Mouse (Mus musculus) forebrain, embryonic 15.5 days (tissue): ENCODE data around the gene Auts2. TPM values are rescaled to one million over a fixed set of nuclear protein-coding genes. Genes with fewer than 3 reads are reported as not detected.
A peak's percentile ranks its signal among the peaks of the same experiment; 100 is the strongest.

Experiments used
- ATAC-seq: fragments of 200-750 bp; cut with Nextera tagmentation; replicated peaks from 2 replicates; pipeline ENCODE4 v1.8.0; 2017; ENCODE audit warnings: mild to moderate bottlenecking, moderate TSS enrichment, moderate library complexity
- H3K27ac ChIP-seq: fragments of 300-500 bp; sonication (generic); replicated peaks from 2 replicates; pipeline ENCODE4 v1.5.1; 2015; ENCODE audit warnings: mild to moderate bottlenecking, inconsistent platforms
- H3K27me3 ChIP-seq: fragments of 300-500 bp; sonication (generic); 2 replicates; pipeline ENCODE4 v1.6.1; 2015; ENCODE audit warnings: inconsistent platforms
- H3K36me3 ChIP-seq: fragments of 300-500 bp; sonication (generic); 2 replicates; pipeline ENCODE4 v1.6.1; 2015; ENCODE audit warnings: mild to moderate bottlenecking, inconsistent platforms
- H3K4me1 ChIP-seq: fragments of 300-500 bp; sonication (generic); 2 replicates; pipeline ENCODE4 v1.6.1; 2015; ENCODE audit warnings: inconsistent platforms
- H3K4me2 ChIP-seq: fragments of 300-500 bp; sonication (generic); replicated peaks from 2 replicates; pipeline ENCODE4 v1.6.1; 2015; ENCODE audit warnings: mild to moderate bottlenecking, inconsistent platforms
- H3K4me3 ChIP-seq: fragments of 300-500 bp; sonication (generic); 2 replicates; pipeline ENCODE4 v1.5.1; 2015; ENCODE audit warnings: mild to moderate bottlenecking, inconsistent platforms
- H3K9ac ChIP-seq: fragments of 300-500 bp; sonication (generic); replicated peaks from 2 replicates; pipeline ENCODE4 v1.6.1; 2015; ENCODE audit warnings: mild to moderate bottlenecking, inconsistent platforms
- H3K9me3 ChIP-seq: fragments of 300-500 bp; sonication (generic); 2 replicates; pipeline ENCODE4 v1.6.1; 2016; ENCODE audit warnings: inconsistent platforms
- WGBS: fragments of 180-500 bp; shearing (Covaris S2); methylation state at CpG from one replicate; pipeline ENCODE4 v1.1.7; 2015; ENCODE audit warnings: mixed read lengths; 5-methylcytosine and 5-hydroxymethylcytosine counted together
- polyA plus RNA-seq: library from polyadenylated mRNA; unstranded; fragments of >200 nt; fragmentation: Nextera tagmentation; extraction: Ambion mirVana; gene quantifications from 2 replicates; pipeline ENCODE4 v1.2.1, GENCODE M21; 2015

Gene Auts2
- polyA plus RNA-seq, 1 experiment from 2014 or later: 94.3 TPM

- under 1% methylated on average over 60 of the region's 68 CpGs for WGBS
- H3K4me1 ChIP-seq: peaks cover 30% of the 10 kb centered on the region
- no peaks in the 10 kb centered on the region for H3K36me3 ChIP-seq
- peak; percentile 86 for ATAC-seq
- H3K27me3 ChIP-seq: no peaks in the 10 kb centered on the region
- peak overlapping the region; percentile 99 for H3K27ac ChIP-seq
- peak overlapping the region; percentile 73 for H3K4me2 ChIP-seq
- peak overlapping the region; percentile 57 for H3K4me3 ChIP-seq
- H3K9me3 ChIP-seq: no peaks in the 10 kb centered on the region
- peak overlapping the region; percentile 87 for H3K9ac ChIP-seq
Measured at GRCm38 (mm10) chr5:131538311-131538915, 1004.7 kb downstream of the Auts2 start.

- H3K4me2 ChIP-seq: peak overlapping the region; percentile 73
- H3K4me3 ChIP-seq: peak overlapping the region; percentile 57
- H3K36me3 ChIP-seq: 0 out of 2 replicates have a peak, but pooled peaks cover 2% of the 10 kb centered on the region
- ATAC-seq: peak; percentile 81
- peak overlapping the region; percentile 99 for H3K27ac ChIP-seq
- peaks cover 36% of the 10 kb centered on the region for H3K4me1 ChIP-seq
- peak overlapping the region; percentile 87 for H3K9ac ChIP-seq
- under 1% methylated on average over 43 of the region's 48 CpGs for WGBS
- no peaks in the 10 kb centered on the region for H3K9me3 ChIP-seq
- no peaks in the 10 kb centered on the region for H3K27me3 ChIP-seq
Measured at GRCm38 (mm10) chr5:131537831-131538310, 1005.3 kb downstream of the Auts2 start.

- Histone ChIP-seq H3K4me3 (peak overlapping the region; percentile 57), H3K27me3 (no peaks in the 10 kb centered on the region), H3K27ac (peak overlapping the region; percentile 99), H3K4me2 (peak overlapping the region; percentile 73), H3K4me1 (peaks cover 41% of the 10 kb centered on the region), H3K9me3 (no peaks in the 10 kb centered on the region), H3K9ac (peak overlapping the region; percentile 87), H3K36me3 (0 out of 2 replicates have a peak, but pooled peaks cover 2% of the 10 kb centered on the region)
- WGBS: under 1% methylated on average over 42 of the region's 44 CpGs
- ATAC-seq: peak; percentile 59
Measured at GRCm38 (mm10) chr5:131537155-131537830, 1005.9 kb downstream of the Auts2 start.

- no peak for ATAC-seq
- Histone ChIP-seq H3K27me3 (no peaks in the 10 kb centered on the region), H3K4me3 (peak overlapping the region; percentile 57), H3K9ac (peak overlapping the region; percentile 87), H3K4me1 (peaks cover 57% of the 10 kb centered on the region), H3K36me3 (0 out of 2 replicates have a peak, but pooled peaks cover 2% of the 10 kb centered on the region), H3K4me2 (peak overlapping the region; percentile 73), H3K27ac (peak overlapping the region; percentile 99), H3K9me3 (no peaks in the 10 kb centered on the region)
- WGBS: 6% methylated on average over 6 of the region's 6 CpGs
Measured at GRCm38 (mm10) chr5:131535752-131536151, 1007.4 kb downstream of the Auts2 start.

GRCm38 (mm10) chr5:131533815-131534214 lies 1009.3 kb downstream of the Auts2 start:
- Histone ChIP-seq H3K4me1 (peaks cover 70% of the 10 kb centered on the region), H3K4me3 (peak overlapping the region; percentile 38), H3K9ac (peak overlapping the region; percentile 43), H3K9me3 (no peaks in the 10 kb centered on the region), H3K36me3 (0 out of 2 replicates have a peak, but pooled peaks cover 5% of the 10 kb centered on the region), H3K4me2 (peak overlapping the region; percentile 52), H3K27me3 (no peaks in the 10 kb centered on the region), H3K27ac (peak overlapping the region; percentile 47)
- WGBS: 10% methylated on average over 3 of the region's 3 CpGs
- no peak for ATAC-seq

GRCm38 (mm10) chr5:131531744-131532552 lies 1011.2 kb downstream of the Auts2 start:
- peaks cover 86% of the 10 kb centered on the region for H3K4me1 ChIP-seq
- WGBS: 8% methylated on average over 15 of the region's 15 CpGs
- peak overlapping the region; percentile 51 for H3K27ac ChIP-seq

GRCm38 (mm10) chr5:131530828-131531227 lies 1012.3 kb downstream of the Auts2 start:
- peak; percentile 52 for ATAC-seq
- no peak overlapping the region for H3K9ac ChIP-seq
- H3K36me3 ChIP-seq: 0 out of 2 replicates have a peak, but pooled peaks cover 5% of the 10 kb centered on the region
- H3K27ac ChIP-seq: peak overlapping the region; percentile 51
- peak overlapping the region; percentile 52 for H3K4me2 ChIP-seq
- no peaks in the 10 kb centered on the region for H3K9me3 ChIP-seq
- peak overlapping the region; percentile 39 for H3K4me3 ChIP-seq
- WGBS: 14% methylated on average over 2 of the region's 2 CpGs
- peaks cover 93% of the 10 kb centered on the region for H3K4me1 ChIP-seq
- H3K27me3 ChIP-seq: no peaks in the 10 kb centered on the region

More at GRCm38 (mm10) chr5:131531744-131532552, 1011.2 kb downstream of the Auts2 start:
- peak; percentile 65 for ATAC-seq
- Histone ChIP-seq H3K9me3 (no peaks in the 10 kb centered on the region), H3K36me3 (0 out of 2 replicates have a peak, but pooled peaks cover 5% of the 10 kb centered on the region), H3K9ac (peak overlapping the region; percentile 45), H3K4me3 (peak overlapping the region; percentile 39), H3K27me3 (no peaks in the 10 kb centered on the region), H3K4me2 (peak overlapping the region; percentile 52)

- peaks cover 84% of the 10 kb centered on the region for H3K4me1 ChIP-seq
- H3K36me3 ChIP-seq: 0 out of 2 replicates have a peak, but pooled peaks cover 3% of the 10 kb centered on the region
- no peak for ATAC-seq
- H3K27ac ChIP-seq: peak overlapping the region; percentile 36
- 19% methylated on average over 3 of the region's 3 CpGs for whole genome bisulfite sequencing
- no peak overlapping the region for H3K4me2 ChIP-seq
- no peak overlapping the region for H3K4me3 ChIP-seq
- H3K9me3 ChIP-seq: no peaks in the 10 kb centered on the region
- no peaks in the 10 kb centered on the region for H3K27me3 ChIP-seq
- H3K9ac ChIP-seq: no peak overlapping the region
Measured at GRCm38 (mm10) chr5:131526666-131527065, 1016.5 kb downstream of the Auts2 start.

- 0 out of 2 replicates have a peak, but pooled peaks have one; percentile 23 for ATAC-seq
- no peaks in the 10 kb centered on the region for H3K27me3 ChIP-seq
Measured at GRCm38 (mm10) chr5:131524900-131525465, 1018.2 kb downstream of the Auts2 start.

GRCm38 (mm10) chr5:131519560-131519959 lies 1023.6 kb downstream of the Auts2 start:
- ATAC-seq: no peak

More at GRCm38 (mm10) chr5:131524900-131525465, 1018.2 kb downstream of the Auts2 start:
- 21% methylated on average over 12 of the region's 12 CpGs for WGBS
- peaks cover 77% of the 10 kb centered on the region for H3K4me1 ChIP-seq
- no peak overlapping the region for H3K9ac ChIP-seq
- no peak overlapping the region for H3K4me3 ChIP-seq
- no peak overlapping the region for H3K27ac ChIP-seq
- no peak overlapping the region for H3K4me2 ChIP-seq
- H3K36me3 ChIP-seq: 0 out of 2 replicates have a peak, but pooled peaks cover 3% of the 10 kb centered on the region
- no peaks in the 10 kb centered on the region for H3K9me3 ChIP-seq

GRCm38 (mm10) chr5:131517677-131518076 lies 1025.5 kb downstream of the Auts2 start:
- Histone ChIP-seq H3K9me3 (no peaks in the 10 kb centered on the region), H3K4me1 (peaks cover 66% of the 10 kb centered on the region), H3K36me3 (no peaks in the 10 kb centered on the region), H3K9ac (no peak overlapping the region), H3K27ac (0 out of 2 replicates have a peak overlapping the region, but pooled peaks have one; percentile 15), H3K4me2 (no peak overlapping the region), H3K27me3 (no peaks in the 10 kb centered on the region), H3K4me3 (no peak overlapping the region)
- 71% methylated on average over 4 of the region's 4 CpGs for WGBS
- no peak for ATAC-seq

More at GRCm38 (mm10) chr5:131519560-131519959, 1023.6 kb downstream of the Auts2 start:
- Histone ChIP-seq H3K9ac (no peak overlapping the region), H3K9me3 (no peaks in the 10 kb centered on the region), H3K36me3 (no peaks in the 10 kb centered on the region), H3K4me1 (peaks cover 67% of the 10 kb centered on the region), H3K27ac (no peak overlapping the region), H3K27me3 (no peaks in the 10 kb centered on the region), H3K4me3 (no peak overlapping the region), H3K4me2 (no peak overlapping the region)
- 86% methylated on average over 3 of the region's 3 CpGs for WGBS
